Mouse (Mus musculus) kidney, embryonic 16.5 days (tissue): ENCODE measurements around the gene Gpx8. TPM values are rescaled to one million over a fixed set of nuclear protein-coding genes. Genes with fewer than 3 reads are reported as not detected.
A peak's percentile ranks its signal among the peaks of the same experiment; 100 is the strongest.

ENCODE experiments used
- ATAC-seq: fragments of 200-750 bp; cut with Nextera tagmentation; 2 replicates; pipeline ENCODE4 v1.8.0; 2017; ENCODE audit warnings: moderate TSS enrichment; ENCODE audit not compliant: low FRiP score, low TSS enrichment
- H3K27ac ChIP-seq: fragments of 300-500 bp; sonication (generic); 2 replicates; pipeline ENCODE4 v1.5.1; 2014; ENCODE audit warnings: low read length
- H3K27me3 ChIP-seq: fragments of 300-500 bp; sonication (generic); 2 replicates; pipeline ENCODE4 v1.6.1; 2014; ENCODE audit warnings: low read length, control low read depth, mixed read lengths; ENCODE audit not compliant: insufficient read depth
- H3K36me3 ChIP-seq: fragments of 300-500 bp; sonication (generic); 2 replicates; pipeline ENCODE4 v1.6.1; 2014; ENCODE audit warnings: low read length, control low read depth, mixed read lengths; ENCODE audit not compliant: insufficient read depth
- H3K4me1 ChIP-seq: fragments of 300-500 bp; sonication (generic); 2 replicates; pipeline ENCODE4 v1.6.1; 2014; ENCODE audit warnings: low read length, control low read depth, mixed read lengths; ENCODE audit not compliant: insufficient read depth
- H3K4me2 ChIP-seq: fragments of 300-500 bp; sonication (generic); replicated peaks from 2 replicates; pipeline ENCODE4 v1.6.1; 2014; ENCODE audit warnings: low read depth, low read length
- H3K4me3 ChIP-seq: fragments of 300-500 bp; sonication (generic); 2 replicates; pipeline ENCODE4 v1.5.1; 2014; ENCODE audit warnings: mild to moderate bottlenecking, low read length
- H3K9ac ChIP-seq: fragments of 300-500 bp; sonication (generic); replicated peaks from 2 replicates; pipeline ENCODE4 v1.6.1; 2014; ENCODE audit warnings: low read length
- H3K9me3 ChIP-seq: fragments of 300-500 bp; sonication (generic); 2 replicates; pipeline ENCODE4 v1.6.1; 2016; ENCODE audit warnings: low read length, control low read depth
- WGBS: fragments of 180-500 bp; shearing (Covaris S2); extraction: QIAGEN DNeasy Blood & Tissue Kit; methylation state at CpG from one replicate; pipeline ENCODE4 v1.1.7; 2014; 5-methylcytosine and 5-hydroxymethylcytosine counted together
- microRNA counts: library from miRNA; unstranded; fragments of <30 nt; microRNA quantifications from one replicate; lab custom pipeline; 2016
- microRNA-seq: library from miRNA; unstranded; fragments of <30 nt; microRNA quantifications from one replicate; pipeline ENCODE4, GENCODE M21; 2016
- polyA plus RNA-seq: library from polyadenylated mRNA; unstranded; fragments of >200 nt; fragmentation: Nextera tagmentation; extraction: Ambion mirVana; gene quantifications from 2 replicates; pipeline ENCODE4 v1.2.1, GENCODE M21; 2015

The Gpx8 gene
- polyA plus RNA-seq, 1 experiment from 2014 or later: 150 TPM

- peaks cover 76% of the 10 kb centered on the region for H3K27me3 ChIP-seq
- H3K36me3 ChIP-seq: no peaks in the 10 kb centered on the region
- H3K27ac ChIP-seq: no peak overlapping the region
- WGBS: under 1% methylated on average over 46 of the region's 46 CpGs
- no peaks in the 10 kb centered on the region for H3K9me3 ChIP-seq
- ATAC-seq: peak; percentile 42; the same call in 1 of the 2 replicates
- H3K4me3 ChIP-seq: peak overlapping the region; percentile 51
- H3K9ac ChIP-seq: peak overlapping the region; percentile 62
- peaks cover 17% of the 10 kb centered on the region for H3K4me1 ChIP-seq
- H3K4me2 ChIP-seq: peak overlapping the region; percentile 88
These were observed 47.6 kb downstream of the Gpx8 start for GRCm38 (mm10) chr13:112998427-112999201.

DNA sequence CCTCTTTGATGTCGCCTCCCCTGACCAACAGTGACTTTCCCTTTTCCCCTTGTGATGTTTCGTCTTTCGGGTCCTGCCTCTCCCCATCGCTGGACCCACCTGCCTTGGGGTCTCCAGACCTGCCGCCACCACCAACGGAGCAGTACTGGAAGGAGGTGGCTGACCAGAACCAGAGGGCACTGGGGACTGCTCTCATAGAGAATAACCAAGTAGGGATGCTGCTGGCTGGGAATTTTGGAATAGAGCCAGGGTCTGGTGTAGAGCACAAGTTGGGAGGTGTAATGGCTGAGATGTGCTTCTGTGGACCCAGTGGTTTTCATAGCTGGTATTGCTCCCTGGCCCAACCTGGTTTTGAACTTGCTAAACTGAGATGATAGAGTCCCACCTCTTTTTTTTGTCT is 48.8 kb downstream of the Gpx8 start:
- H3K4me1 ChIP-seq: peaks cover 23% of the 10 kb centered on the region
- H3K9ac ChIP-seq: no peak overlapping the region
- WGBS: 71% methylated on average over 6 of the region's 6 CpGs
- peaks cover 87% of the 10 kb centered on the region for H3K27me3 ChIP-seq
- ATAC-seq: no peak
- H3K9me3 ChIP-seq: no peaks in the 10 kb centered on the region
- no peaks in the 10 kb centered on the region for H3K36me3 ChIP-seq
- H3K27ac ChIP-seq: no peak overlapping the region
- no peak overlapping the region for H3K4me2 ChIP-seq
- no peak overlapping the region for H3K4me3 ChIP-seq

GRCm38 (mm10) chr13:112996407-112996806 is 49.8 kb downstream of the Gpx8 start:
- H3K9ac ChIP-seq: no peak overlapping the region

DNA sequence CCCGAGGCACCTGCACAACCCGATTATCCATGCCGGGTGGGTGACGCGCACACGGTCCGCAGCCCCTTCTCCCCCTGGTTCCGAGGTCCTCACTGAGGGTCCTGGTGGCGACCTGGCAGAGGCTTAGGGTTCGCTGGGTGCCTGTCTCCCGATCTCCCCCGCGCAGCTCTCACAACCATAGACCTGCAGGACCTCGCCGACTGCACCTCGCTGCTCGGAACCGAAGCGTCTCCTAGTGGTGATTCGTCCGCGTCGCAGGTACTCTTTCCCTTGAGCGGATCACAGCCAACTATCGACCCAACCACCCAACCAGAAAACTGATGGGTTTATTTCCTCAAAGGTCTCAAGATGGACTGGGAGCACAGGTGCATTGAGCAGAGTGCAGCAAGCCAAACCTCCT is 52.0 kb downstream of the Gpx8 start:
- H3K27me3 ChIP-seq: peaks cover 93% of the 10 kb centered on the region

More at GRCm38 (mm10) chr13:112996407-112996806, 49.8 kb downstream of the Gpx8 start:
- Histone ChIP-seq H3K27ac (no peak overlapping the region), H3K36me3 (no peaks in the 10 kb centered on the region), H3K4me2 (no peak overlapping the region), H3K4me3 (no peak overlapping the region), H3K9me3 (no peaks in the 10 kb centered on the region), H3K27me3 (peaks cover 88% of the 10 kb centered on the region), H3K4me1 (peaks cover 23% of the 10 kb centered on the region)
- WGBS: 45% methylated on average over 4 of the region's 4 CpGs
- ATAC-seq: no peak

DNA sequence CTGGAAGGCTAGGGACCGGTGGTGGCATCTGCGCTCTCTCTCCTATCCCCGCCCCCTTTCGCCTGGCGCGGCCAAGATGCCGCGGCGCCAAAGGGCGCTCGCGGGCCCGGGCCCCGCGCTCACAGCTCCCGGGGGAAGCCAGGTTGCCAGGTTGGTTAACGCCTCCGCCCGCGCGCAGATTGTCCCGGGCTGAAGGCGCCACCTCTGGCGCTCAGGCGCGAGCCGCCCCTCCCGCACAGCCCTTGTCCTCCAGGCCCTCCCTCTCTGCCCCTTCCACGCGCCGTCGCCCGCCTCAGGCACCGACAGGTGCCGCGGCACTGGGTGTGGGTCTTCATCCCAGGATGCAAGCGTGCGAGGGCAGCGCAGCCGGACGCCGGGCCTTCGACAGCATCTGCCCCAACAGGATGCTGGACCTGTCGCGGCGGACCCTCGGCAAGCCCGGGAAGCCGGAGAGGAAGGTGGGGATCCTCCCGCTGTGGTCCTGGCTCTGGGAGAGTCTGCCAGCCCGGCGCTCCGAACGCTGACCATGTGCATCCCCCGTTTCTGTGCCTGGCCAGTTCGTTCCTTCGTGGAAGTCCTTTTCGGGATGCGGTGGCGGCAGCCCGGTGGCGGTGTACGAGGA is 52.6 kb downstream of the Gpx8 start, which contains the start of gene Mcidas:
Gene Mcidas, plus strand, starts transcription at position 315 of the 622 bp plus-strand sequence.
- Histone ChIP-seq H3K27ac (no peak within 1 kb of the TSS), H3K4me3 (peak within 1 kb of the TSS; percentile 51), H3K4me1 (peaks cover 38% of the 10 kb centered on the region), H3K9me3 (no peaks in the 10 kb centered on the region), H3K4me2 (peak within 1 kb of the TSS; percentile 84), H3K27me3 (peaks cover 93% of the 10 kb centered on the region), H3K36me3 (no peaks in the 10 kb centered on the region), H3K9ac (no peak within 1 kb of the TSS; the same call in 1 of the 2 replicates)
- ATAC-seq: peak; percentile 33; the same call in 1 of the 2 replicates
- under 1% methylated on average over 59 of the region's 63 CpGs for WGBS

More for the DNA sequence above, 52.0 kb downstream of the Gpx8 start:
- Histone ChIP-seq H3K4me3 (peak overlapping the region; percentile 51), H3K9ac (no peak overlapping the region), H3K4me1 (peaks cover 38% of the 10 kb centered on the region), H3K4me2 (peak overlapping the region; percentile 84), H3K36me3 (no peaks in the 10 kb centered on the region), H3K9me3 (no peaks in the 10 kb centered on the region), H3K27ac (no peak overlapping the region)
- ATAC-seq: peak; percentile 67
- WGBS: 0% methylated on average over 25 of the region's 25 CpGs

MicroRNAs encoded within 50 kb of the gene (microRNA counts, 519-probe panel; counts per million panel counts)
- microRNA mmu-miR-449a (lab: Ali Mortazavi, UCI): 1,735 counts per million, percentile 45 among the panel's probes with 10 or more counts
- 104 counts per million, percentile 35 among the panel's probes with 10 or more counts for microRNA mmu-miR-449b (lab: Ali Mortazavi, UCI)
- microRNA mmu-miR-449c (lab: Ali Mortazavi, UCI): 104 counts per million, percentile 35 among the panel's probes with 10 or more counts

Small RNA genes within 50 kb of the gene (microRNA-seq; reads per million reads assigned to microRNA genes)
- 277 reads per million, percentile 69 among the genes with 10 or more reads in this experiment for gene Mir449a
- 0.95 reads per million for gene Mir449b
- not detected for gene Mir449c

Other genes with a start within 250 kb of the Gpx8 start
- 103 and 120 TPM in 2 replicates for gene Plpp1, start 245.6 kb downstream of the Gpx8 start, polyA plus RNA-seq
- 72.2 and 78.6 TPM in 2 replicates for gene Mtrex, start 119.0 kb downstream of the Gpx8 start, polyA plus RNA-seq
- gene Dhx29, start 119.0 kb downstream of the Gpx8 start, polyA plus RNA-seq: 16.0 and 18.1 TPM in 2 replicates
- 0.51 and 0.57 TPM in 2 replicates for gene Ccno, start 58.6 kb downstream of the Gpx8 start, polyA plus RNA-seq
- gene Mcidas, start 52.6 kb downstream of the Gpx8 start, polyA plus RNA-seq: 0.34 TPM in 1 of 2 replicates, not detected in the other
- gene Cdc20b, start 11.3 kb downstream of the Gpx8 start, polyA plus RNA-seq: not detected in 2 replicates
- gene Gzma, start 54.6 kb upstream of the Gpx8 start, polyA plus RNA-seq: 0.36 and 0.48 TPM in 2 replicates
- gene Esm1, start 163.2 kb upstream of the Gpx8 start, polyA plus RNA-seq: 8.0 and 9.5 TPM in 2 replicates
- gene Gzmk, start 179.5 kb upstream of the Gpx8 start, polyA plus RNA-seq: not detected in 2 replicates
- gene BC067074, start 246.7 kb upstream of the Gpx8 start, polyA plus RNA-seq: 6.1 and 6.3 TPM in 2 replicates